Comparison of ENCODE assay signal across 21 mouse cellular contexts in genomic region chr17:32269151-32269550, GRCm38 (mm10).
"Had no signal": no experiment of that assay in that cellular context is flagged by ENCODE, and none has a peak within 500 bp of the region (broad histone marks: within the 10 kb centered on the region; RNA-seq: fewer than 3 reads in every experiment).

No protein-coding gene starts in this region.

- H3K27ac ChIP-seq: kidney, postnatal 0 days; limb, embryonic 10.5 days; limb, embryonic 13.5 days; liver, embryonic 12.5 days; liver, embryonic 15.5 days; midbrain, embryonic 12.5 days; midbrain, embryonic 15.5 days; neural tube, embryonic 12.5 days; neural tube, embryonic 15.5 days; stomach, postnatal 0 days had no signal

- ATAC-seq: liver, embryonic 12.5 days; midbrain, embryonic 15.5 days had no signal

- H3K9ac ChIP-seq: limb, embryonic 13.5 days; liver, embryonic 12.5 days; liver, embryonic 15.5 days; midbrain, embryonic 12.5 days; midbrain, embryonic 15.5 days; neural tube, embryonic 12.5 days; neural tube, embryonic 15.5 days had no signal

- H3K9me3 ChIP-seq: limb, embryonic 10.5 days; limb, embryonic 13.5 days; liver, embryonic 12.5 days; liver, embryonic 15.5 days; midbrain, embryonic 12.5 days; midbrain, embryonic 15.5 days; neural tube, embryonic 12.5 days; neural tube, embryonic 15.5 days had no signal

- H3K4me2 ChIP-seq: limb, embryonic 13.5 days; liver, embryonic 12.5 days; liver, embryonic 15.5 days; midbrain, embryonic 12.5 days; midbrain, embryonic 15.5 days; neural tube, embryonic 12.5 days; neural tube, embryonic 15.5 days had no signal

- H3K4me1 ChIP-seq: limb, embryonic 10.5 days; midbrain, embryonic 12.5 days; neural tube, embryonic 12.5 days had no signal

- H3K4me3 ChIP-seq: limb, embryonic 10.5 days; limb, embryonic 13.5 days; liver, embryonic 12.5 days; liver, embryonic 15.5 days; midbrain, embryonic 12.5 days; midbrain, embryonic 15.5 days; neural tube, embryonic 12.5 days; neural tube, embryonic 15.5 days had no signal

- DNase-seq: kidney, postnatal 25 days; liver; lung, adult 18-20 months; lung, postnatal 14 days; lung, postnatal 4 days; right cerebral cortex, adult 18-20 months; right cerebral cortex, postnatal 14 days; right cerebral cortex, postnatal 4 days; thymus, adult 2 months; thymus, postnatal 14 days; thymus, postnatal 4 days had no signal

- H3K36me3 ChIP-seq: limb, embryonic 13.5 days; midbrain, embryonic 15.5 days; neural tube, embryonic 12.5 days; neural tube, embryonic 15.5 days had no signal

- H3K27me3 ChIP-seq: limb, embryonic 13.5 days; liver, embryonic 12.5 days; liver, embryonic 15.5 days; midbrain, embryonic 12.5 days; midbrain, embryonic 15.5 days; neural tube, embryonic 12.5 days; neural tube, embryonic 15.5 days had no signal
